Mouse (Mus musculus) right cerebral cortex, postnatal 36 days (tissue): ENCODE results near the gene Bbip1.
"Not testable (repeated sequence)": the region's sequence is repeated elsewhere in the genome, so short reads cannot be mapped to it uniquely, and the experiment has no call there.

Experiments used
- DNase-seq, 2 experiments: peaks; one replicate each; pipeline ENCODE4 v3.0.0; 2022; ENCODE audit warnings: low spot score in 2 of 2, mixed read lengths in 1 of 2

Bbip1 gene

DNA sequence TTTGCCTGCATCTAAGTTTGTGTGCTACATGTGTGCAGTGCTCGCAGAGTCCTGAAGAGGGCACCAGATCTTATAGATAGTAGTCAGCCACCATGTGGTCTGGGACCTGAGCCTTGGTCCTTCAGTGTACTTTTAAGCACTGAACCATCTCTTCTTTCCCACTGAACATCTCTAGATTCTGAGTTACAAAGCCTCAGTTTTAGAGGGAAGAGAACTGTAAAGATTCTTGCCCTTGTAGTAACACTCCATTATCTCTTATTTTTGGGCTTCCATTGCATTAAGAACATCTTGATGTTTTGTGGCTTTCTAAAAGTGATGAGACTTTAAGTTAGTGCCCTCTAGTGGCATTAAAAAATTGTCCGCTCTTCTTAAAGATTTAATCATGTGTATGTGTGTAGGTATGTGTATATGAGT lies 19.1 kb downstream of the Bbip1 start:
- no peak for DNase-seq

DNA sequence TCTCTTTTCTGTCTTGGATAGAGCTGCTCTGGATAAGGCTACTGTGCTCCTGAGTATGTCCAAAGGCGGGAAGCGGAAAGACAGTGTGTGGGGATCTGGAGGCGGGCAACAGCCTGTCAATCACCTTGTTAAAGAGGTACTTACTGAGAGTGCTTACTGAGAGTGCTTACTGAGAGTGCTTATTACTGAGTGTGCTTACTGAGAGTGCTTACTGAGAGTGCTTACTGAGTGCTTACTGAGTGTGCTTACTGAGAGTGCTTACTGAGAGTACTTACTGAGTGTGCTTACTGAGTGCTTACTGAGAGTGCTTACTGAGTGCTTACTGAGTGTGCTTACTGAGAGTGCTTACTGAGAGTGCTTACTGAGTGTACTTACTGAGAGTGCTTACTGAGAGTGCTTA lies 22.4 kb downstream of the Bbip1 start:
- not testable (repeated sequence) for DNase-seq

DNA sequence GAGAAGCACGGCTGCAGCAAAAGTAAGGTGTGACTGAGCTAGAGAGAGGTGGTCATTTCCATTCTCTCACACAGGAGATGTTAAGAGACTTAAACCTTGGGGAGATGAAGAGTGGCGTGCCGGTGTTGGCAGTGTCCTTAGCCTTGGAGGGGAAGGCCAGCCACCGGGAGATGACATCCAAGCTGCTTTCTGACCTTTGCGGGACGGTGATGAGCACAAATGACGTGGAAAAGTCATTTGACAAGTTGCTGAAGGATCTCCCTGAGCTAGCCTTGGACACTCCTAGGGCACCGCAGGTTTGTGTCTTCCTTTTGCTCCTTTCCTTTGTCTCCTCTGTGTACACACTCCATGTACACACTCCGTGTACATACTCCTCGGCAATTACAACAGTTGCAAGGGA lies 24.9 kb downstream of the Bbip1 start:
- no peak for DNase-seq

DNA sequence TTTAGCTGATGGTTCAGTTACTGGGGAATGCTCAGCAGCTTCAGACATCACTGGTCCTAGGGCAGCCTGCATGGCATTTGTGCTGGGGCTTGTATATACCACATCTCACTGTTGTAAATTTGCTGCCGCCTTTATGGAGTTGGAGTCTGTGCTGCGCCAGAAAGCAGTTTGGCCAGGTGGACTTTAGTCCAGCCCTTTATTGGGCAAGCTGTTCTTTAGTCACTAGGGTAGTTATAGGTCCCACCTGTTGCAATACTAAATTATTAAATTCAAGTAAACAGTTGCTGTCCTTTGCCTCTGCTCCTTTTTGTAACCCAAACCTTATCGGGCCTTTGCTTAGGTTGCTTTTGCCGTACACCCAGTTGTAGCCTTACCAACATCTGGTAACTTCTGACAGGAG lies 29.5 kb downstream of the Bbip1 start:
- DNase-seq, result no peak

DNA sequence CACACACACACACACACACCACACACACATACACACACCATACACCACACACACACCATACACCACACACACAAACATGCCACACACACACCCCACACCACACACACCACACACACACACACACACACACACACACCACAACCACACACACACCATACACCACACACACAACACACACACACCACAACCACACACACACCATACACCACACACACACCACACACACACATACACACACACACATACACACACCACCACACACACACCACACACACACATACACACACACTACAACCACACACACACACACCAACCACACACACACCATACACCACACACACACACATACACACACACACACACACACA lies 37.7 kb downstream of the Bbip1 start:
- not testable (repeated sequence) for DNase-seq

DNA sequence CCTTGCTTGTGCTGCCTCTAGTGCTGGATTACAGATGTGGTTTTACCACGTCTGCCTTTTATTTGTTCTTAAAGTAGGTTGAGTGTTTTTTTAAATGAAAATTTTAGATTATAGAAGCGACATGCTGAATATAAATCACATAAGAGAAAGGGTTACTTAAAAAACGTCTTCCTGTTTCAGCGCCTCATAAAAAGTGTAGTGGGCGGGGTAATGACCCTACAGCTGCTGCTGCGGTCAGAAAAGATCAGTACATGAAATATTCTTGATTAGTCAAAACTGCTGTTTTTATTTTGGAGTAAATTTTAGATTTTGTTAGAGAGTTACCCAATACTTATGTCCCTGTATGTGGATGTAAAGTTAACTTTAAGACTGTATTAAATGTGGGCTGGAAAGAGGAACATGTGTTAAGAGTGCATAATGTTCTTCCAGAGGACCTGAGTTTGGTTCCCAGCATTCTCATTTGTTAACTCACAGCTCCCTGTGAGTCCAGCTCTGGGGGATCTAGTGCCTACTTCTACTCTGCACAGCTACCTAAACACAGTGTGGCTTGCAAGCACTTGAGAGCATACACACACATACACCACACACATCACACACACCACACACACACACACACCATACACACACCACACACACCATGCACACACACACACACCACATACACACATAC lies 38.3 kb downstream of the Bbip1 start:
- DNase-seq, result no peak

DNA sequence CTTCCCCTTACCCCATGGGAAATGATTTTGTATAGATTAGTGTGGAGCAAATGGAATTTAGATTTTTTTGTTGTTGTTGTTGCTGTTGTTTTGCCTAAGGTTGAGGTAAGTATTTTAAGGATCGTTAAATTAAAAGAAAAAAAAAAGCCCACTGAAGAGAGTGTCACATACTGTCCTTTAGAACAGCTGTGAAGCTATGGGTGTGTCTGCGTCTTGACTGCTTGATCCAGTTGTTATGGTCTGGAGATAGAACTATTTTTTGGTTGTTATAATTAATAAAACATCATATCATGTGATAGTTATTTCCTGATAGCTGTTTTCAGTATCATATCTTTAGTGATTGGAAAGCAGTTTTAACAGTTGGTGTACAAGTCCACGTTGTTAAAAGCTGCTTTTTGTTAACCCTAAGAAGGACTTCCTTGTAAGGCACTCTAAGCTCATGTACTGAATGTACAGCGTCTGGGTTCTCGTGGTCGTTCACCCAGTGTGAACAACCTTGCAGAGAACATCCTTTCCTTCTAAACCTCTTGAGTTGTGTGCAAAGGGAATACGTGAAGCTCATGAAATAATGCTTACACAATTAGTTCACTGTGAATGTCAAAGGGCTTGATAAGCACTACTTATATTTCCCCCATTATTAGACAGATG lies 39.5 kb downstream of the Bbip1 start:
- DNase-seq, result no peak

DNA sequence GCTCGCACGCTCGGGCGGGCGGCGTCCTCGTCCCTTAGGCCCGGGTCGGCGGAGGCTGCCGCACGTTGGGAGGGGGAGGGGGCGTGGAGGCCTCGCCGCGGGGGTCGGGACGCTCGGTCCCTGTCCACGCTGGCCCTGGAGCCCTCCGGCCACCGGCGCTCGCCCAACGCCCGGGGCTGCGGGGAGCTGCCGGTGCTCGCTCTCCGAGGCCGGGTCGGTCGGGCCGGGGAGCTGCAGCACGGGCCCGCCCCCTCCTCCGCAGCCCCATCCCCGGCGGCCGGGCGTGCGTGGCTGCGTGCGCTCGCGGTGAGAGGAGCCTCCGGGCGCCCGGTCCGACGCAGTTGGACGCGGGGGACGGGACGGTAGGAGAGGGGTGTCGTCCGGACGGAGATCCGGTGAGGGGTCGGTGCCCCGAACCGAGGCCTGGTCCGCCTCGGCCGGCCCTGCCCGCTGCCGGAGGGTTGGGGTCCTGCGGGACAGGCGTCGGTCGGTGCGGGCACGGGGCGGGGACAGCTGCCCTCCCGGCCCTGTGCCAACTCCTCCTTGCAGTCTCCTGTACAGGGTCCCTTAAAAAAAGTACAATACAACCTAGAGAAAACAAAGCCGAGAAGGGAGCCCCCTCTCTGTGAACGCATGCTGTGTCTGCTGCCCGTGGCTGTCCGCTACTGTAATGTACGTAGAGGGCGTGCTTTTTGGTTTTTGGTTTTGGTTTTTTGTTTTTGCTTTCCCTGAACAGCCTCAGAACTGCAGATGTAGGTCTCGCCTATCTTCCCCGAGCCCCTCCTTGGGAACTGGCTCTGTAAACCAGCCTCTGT lies 40.7 kb downstream of the Bbip1 start:
- peak; percentile 36 to 44 for DNase-seq

DNA sequence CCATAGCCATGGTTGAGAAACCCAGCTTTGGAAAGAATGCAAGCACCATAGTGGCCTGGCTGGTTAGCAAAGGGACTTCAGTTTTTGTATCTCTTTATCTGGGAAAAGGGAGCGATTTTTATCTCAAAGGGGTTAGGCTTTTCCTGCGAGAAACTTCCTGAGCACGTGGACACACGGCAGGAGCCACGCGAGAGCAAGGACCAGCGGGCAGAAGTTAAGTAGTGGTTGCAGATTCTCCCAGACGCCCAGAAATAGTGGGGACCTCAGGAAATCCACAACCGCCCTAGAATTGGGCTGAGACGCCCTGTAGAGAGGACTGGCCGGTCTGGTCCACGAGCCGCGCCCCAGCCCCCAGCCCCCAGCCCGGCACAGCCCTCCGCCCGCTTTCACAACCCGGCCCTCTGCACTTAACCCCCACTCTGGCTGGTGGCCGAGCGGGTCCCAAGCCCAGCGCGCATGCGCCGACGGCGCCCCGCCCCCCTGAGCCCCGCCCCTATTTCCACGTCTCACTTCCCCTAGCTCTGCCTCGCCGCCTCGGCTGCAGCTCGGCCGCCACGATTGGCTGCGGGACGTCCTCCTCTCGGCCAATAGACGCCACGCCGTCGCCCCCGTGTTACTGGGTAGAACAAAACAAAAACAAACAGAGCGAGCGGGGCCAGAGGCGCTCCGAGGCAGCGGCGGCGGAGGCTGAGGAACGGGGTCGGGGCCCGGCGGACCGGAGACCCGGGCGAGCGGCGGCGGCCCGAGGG lies 41.5 kb downstream of the Bbip1 start:
- peak; percentile 95 to 96 for DNase-seq

DNA sequence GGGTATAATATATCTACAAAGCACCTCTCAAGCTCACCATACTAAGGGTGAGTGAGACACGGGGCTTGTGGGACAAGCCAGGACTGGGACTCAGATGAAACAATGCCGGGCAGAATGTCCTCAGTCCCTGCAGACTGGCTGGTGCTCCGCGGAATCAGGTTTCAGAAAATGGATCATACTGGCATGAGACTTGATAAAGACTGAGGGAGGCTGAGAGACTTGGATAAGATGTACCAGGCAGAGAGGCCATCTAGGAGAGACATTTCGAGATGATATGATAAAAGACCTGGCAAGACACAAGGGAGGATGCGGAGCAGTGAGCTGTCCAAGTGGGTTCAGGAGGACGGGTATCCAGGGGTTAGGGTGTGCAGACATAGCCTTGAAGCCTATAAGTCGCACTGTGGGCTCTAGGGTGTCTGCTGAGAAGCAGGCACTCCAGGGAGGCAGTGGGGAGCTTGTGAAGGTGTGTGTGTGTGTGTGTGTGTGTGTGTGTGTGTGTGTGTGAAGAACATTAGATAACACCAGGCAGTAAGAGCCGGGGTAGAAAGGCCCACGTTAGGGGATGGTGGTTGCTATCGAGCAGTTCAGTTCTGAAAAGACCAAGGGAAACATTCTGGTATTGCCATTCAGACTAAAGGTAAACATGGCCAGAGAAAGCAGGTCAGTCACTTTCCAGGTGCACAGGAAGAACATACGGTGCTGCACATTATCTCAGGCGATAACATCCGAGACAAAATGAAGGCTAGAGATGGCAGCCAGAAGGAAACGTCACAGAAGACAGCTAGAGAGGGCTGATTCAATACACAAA lies 42.3 kb downstream of the Bbip1 start:
- no peak for DNase-seq

DNA sequence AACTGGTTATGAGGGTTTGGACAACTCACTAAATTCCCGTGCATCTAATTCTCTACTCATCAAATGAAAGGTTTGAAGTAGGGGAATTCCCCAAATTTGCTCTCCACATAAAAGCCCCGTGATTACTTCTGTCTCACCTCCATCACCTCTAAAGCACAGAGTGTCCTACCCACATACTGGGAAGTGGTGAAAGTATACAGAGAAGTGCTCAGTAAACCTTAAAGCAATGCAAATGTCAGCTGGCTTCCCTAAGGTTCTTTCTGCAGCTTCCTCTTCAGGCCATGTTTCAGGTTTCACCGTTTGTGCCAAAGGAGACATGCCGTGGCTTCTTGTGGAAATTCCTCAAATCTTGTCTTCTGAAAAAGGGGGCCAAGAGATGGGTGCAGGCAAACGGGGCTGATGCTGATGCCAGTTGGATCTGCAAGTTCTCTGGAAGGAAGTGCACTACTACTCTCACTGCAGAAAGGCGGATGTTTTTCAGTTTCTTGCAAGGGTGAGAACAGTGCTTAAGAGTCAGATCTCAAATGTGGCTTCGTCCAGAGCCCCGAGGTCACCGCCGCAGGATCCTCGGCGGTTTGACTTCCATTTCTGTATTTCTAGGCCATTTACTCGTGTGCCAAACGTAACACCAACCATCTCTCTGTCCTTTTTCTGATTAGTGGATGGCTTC lies 44.4 kb downstream of the Bbip1 start:
- DNase-seq, result no peak

DNA sequence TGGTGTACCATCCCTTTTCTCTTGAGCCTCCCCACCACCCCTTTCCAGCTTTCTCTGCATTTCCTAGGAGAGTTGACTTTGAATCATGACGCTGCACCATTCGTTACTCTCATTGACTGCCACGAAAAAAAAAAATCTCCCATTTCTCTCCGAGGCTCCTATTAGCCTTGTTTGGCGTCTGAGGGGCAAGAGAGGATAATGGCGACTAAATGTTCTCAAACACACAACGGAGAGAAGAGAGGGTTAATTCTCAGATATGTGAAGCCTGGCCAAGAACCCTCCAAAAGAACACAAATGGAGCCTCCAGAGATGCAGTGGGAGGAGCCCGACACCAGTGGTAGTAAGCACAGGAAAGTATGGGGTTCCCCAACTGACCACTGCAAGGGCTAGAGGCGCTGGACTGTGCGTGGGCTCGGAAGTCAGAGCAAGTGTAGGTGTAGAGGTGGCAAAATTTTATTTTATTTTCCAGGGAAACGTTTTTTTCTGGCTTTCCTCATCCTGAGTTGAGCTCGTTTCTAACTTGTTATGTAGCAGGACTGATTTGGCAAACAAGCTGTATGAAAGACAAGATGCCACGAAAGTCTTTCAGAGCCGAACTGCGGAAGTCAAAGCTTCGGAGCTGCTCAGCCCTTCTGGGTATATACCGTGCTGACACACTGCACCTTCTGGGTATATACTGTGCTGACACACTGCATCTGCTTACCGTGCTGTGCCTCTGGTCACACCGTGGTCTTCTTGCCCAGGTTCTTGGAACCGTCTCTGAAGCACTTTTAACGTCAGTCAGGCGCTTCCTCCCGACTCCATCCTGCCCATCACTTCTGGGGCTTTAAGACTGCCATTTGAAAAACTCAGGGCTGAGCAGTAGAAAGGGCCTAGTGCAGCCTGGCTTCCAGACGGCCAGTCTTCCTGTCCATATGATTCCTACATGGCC lies 45.2 kb downstream of the Bbip1 start:
- no peak for DNase-seq

DNA sequence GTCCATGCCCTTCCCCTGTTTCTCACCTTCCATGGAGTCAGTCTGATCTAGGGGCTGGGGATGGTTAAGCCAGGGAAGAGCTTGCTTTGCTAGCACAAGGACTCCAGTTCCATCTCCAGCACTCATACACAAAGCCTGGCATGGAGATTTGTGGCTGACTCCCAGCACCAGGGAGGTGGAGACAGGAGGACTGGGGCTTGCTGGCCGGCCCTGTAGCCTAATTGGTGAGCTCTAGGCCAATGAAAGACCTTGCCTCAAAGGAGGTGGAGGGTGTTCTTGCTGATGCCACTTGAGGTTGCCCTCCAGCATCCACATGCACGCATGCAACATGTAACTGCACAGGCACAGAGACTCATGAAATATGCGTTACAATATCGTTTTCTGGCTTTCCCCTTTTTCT lies 45.9 kb downstream of the Bbip1 start:
- no peak for DNase-seq

DNA sequence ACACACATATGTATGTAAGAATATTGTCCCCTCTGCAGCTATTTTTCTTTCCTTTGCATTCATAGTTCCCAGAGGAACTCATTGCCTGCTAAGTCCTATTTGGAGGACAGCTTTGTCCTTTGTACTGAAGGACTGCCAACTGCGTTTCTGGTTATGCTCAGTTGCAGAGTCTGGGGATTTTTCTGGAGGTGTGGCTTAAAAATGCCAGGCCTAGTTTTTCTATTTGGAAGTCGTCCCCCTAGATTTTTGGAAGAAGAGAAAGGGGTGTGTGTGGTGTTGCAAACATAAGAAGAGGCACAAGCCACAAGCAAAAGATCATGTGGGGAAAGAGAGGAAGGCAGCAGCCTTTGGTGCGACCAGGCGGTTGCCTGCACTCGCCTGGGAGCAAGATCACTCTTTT lies 46.4 kb downstream of the Bbip1 start:
- DNase-seq, result no peak

DNA sequence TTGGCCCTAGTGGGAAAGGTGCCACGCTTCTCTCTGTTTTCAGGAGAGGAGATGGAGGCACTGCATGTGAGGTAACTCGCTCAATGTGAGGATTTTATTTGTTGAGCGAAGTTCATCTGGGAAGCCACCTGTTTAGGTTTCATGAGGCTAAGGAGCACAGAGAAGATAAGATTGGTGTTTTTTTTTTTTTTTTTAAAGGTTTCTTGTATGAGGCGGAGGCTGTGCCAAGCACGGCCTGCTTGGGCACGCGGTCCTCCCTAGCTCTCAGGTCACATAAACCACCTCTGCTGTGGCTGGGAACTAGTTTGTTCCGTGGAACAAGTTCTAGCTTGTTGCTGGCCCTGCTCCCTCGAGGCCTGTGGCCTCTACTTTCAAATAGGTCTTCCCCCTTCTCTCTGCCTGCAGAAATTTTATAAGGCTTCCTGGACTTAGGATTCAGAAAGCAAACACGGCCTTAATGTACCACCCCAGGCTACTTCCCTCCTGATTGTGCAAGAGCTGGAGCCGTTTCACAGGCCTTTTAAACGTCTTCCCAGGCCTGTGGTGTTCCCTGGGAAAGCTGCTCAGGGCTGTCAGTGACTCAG lies 49.8 kb downstream of the Bbip1 start:
- no peak for DNase-seq

DNA sequence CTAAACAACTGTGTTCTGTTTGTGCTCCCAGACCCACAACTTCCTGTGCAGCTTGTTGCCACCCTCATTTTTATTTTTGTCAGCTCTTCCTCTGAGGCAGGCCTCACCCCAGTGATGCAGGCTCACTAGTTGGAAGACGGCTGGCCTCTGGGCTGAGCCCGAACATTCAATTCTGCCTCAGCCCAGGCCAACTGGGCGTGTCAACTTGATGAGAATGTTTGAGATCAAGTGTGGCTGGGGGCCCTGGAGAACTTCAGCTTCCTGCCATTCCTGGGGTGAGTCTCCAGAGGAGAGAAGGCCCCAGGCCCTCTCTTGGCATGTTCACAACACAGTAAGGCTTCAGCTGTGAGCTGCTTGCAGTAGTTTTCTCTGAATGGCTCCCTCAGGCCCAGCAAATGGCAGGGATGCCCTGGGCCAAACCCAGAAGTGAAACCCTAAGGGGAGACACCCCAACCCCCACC lies 50.7 kb downstream of the Bbip1 start:
- DNase-seq, result peak in 1 of 2 experiments; percentile 18

DNA sequence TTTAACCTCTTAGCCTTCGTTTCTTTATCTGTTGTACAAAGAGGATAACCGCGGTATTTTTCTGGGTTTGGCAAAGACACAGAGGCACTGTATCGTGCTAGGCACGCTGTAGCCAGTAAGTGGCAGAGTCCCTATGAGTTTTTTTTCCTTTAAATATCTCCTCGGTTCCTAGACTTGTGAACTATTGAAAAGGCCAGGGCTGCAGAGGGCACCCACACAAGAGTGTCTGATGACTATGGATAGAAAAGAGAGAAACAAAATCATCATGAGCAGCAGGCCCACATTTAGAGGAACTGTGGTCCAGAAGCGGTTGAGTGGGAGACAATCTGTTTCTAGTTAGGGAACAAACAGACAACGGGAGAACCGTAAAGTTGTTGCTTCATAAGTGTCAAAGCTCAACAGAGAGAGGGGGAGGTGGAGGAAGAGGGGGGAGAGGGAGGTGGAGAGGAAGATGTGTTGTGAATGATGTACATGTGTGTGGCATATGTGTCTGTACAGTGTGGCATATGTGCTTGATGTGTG lies 51.5 kb downstream of the Bbip1 start:
- peak in 1 of 2 experiments; percentile 16 for DNase-seq

DNA sequence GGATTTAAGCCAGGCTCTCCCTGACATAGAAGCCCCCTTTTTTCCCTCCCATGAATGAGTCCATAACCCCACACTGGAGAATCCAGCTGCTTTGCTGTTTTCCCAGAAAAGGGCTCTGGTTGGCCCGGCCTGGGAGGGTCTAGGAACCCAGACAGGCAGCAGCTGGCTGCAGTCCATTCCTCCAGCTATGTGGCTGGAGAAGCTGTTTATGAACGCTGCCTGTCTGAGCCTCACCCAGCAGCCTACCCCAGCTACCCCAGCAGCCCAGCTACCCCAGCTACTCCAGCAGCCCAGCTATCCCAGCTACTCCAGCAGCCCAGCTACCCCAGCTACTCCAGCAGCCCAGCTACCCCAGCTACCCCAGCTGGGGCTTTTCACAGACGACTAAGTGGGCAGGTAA lies 52.4 kb downstream of the Bbip1 start, which contains the start of gene Pdcd4:
Pdcd4 (plus strand) TSS at position 171 of the 400 bp plus-strand sequence.
- DNase-seq, result no peak

DNA sequence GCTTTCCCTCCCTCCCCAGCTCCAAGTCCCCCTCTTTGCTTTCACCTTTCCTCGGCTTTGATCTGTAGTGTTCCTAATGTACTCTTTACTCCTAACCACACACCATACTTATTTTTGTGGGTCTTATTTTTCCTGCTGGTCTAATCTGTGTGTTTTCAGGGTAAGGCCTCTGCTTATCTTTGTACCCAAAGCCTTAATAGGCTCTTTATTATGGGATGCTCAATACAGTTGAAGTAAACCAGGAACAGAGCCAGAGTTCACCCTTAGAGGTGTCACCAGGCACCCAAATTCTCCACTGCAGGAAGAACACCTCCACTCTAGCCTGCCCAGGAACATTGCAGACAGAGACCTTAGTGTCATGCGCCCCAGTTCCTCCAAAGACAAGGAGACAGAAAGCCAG lies 52.9 kb downstream of the Bbip1 start:
- DNase-seq, result no peak
